Mouse (Mus musculus) layer of hippocampus, postnatal 25 days (tissue): ENCODE data around the gene Cnga2. TPM values are rescaled to one million over a fixed set of nuclear protein-coding genes. Genes with fewer than 3 reads are reported as not detected.
"Not testable (repeated sequence)": the region's sequence is repeated elsewhere in the genome, so short reads cannot be mapped to it uniquely, and the experiment has no call there.

ENCODE experiments used
- DNase-seq, 2 experiments: peaks; one replicate each; pipeline ENCODE4 v3.0.0; 2022; ENCODE audit warnings: mixed read lengths in 2 of 2, low spot score in 1 of 2; ENCODE audit errors: extremely low spot score in 1 of 2
- total RNA-seq, 2 experiments: library from RNA; stranded (reverse); gene quantifications; 2 replicates each; pipeline ENCODE4 v1.2.3; 2021

The Cnga2 gene
- not detected for total RNA-seq

GRCm38 (mm10) chrX:71991549-71991948 lies at the start of gene Cnga2:
Cnga2 (plus strand) TSS chrX:71991849.
- DNase-seq = no peak

GRCm38 (mm10) chrX:71946631-71947030 lies 45.0 kb upstream of the Cnga2 start:
- DNase-seq = peak; percentile 40 to 59

- DNase-seq = no peak
Observed at GRCm38 (mm10) chrX:71958366-71958765, 33.3 kb upstream of the Cnga2 start.

GRCm38 (mm10) chrX:71962073-71963051 lies 29.3 kb upstream of the Cnga2 start, which contains the start of gene Prrg3:
Prrg3 (plus strand) TSS chrX:71962624.
- DNase-seq = peak; percentile 8 to 17

- no peak for DNase-seq
Observed at GRCm38 (mm10) chrX:71963275-71963912, 28.3 kb upstream of the Cnga2 start.

- no peak for DNase-seq
Observed at GRCm38 (mm10) chrX:71968216-71968615, 23.4 kb upstream of the Cnga2 start.

GRCm38 (mm10) chrX:71968816-71969215 lies 22.8 kb upstream of the Cnga2 start:
- no peak for DNase-seq

- no peak for DNase-seq
Observed at GRCm38 (mm10) chrX:71971325-71971724, 20.3 kb upstream of the Cnga2 start.

GRCm38 (mm10) chrX:71972686-71973085 lies 19.0 kb upstream of the Cnga2 start, which contains the start of gene Fate1:
Fate1 (plus strand) TSS chrX:71972986.
- no peak for DNase-seq

GRCm38 (mm10) chrX:71977681-71978080 lies 14.0 kb upstream of the Cnga2 start:
- not testable (repeated sequence) for DNase-seq

- DNase-seq = no peak
Observed at GRCm38 (mm10) chrX:71980443-71980842, 11.2 kb upstream of the Cnga2 start.

- no peak for DNase-seq
Observed at GRCm38 (mm10) chrX:71981322-71981721, 10.3 kb upstream of the Cnga2 start.

GRCm38 (mm10) chrX:71983205-71983604 lies 8.4 kb upstream of the Cnga2 start:
- no peak for DNase-seq

GRCm38 (mm10) chrX:71983775-71984174 lies 7.9 kb upstream of the Cnga2 start:
- peak in 1 of 2 experiments; percentile 15 for DNase-seq

- DNase-seq = no peak
Observed at GRCm38 (mm10) chrX:71995972-71996371, 4.3 kb downstream of the Cnga2 start.

GRCm38 (mm10) chrX:72009930-72010329 lies 18.3 kb downstream of the Cnga2 start:
- DNase-seq = no peak

- no peak for DNase-seq
Observed at GRCm38 (mm10) chrX:72012236-72012635, 20.6 kb downstream of the Cnga2 start.

GRCm38 (mm10) chrX:72012804-72013203 lies 21.2 kb downstream of the Cnga2 start:
- peak; percentile 17 to 57 for DNase-seq

GRCm38 (mm10) chrX:72022241-72022640 lies 30.6 kb downstream of the Cnga2 start:
- no peak for DNase-seq

- DNase-seq = peak in 1 of 2 experiments; percentile 10
Observed at GRCm38 (mm10) chrX:72022750-72023398, 31.2 kb downstream of the Cnga2 start.

GRCm38 (mm10) chrX:72023542-72023941 lies 31.9 kb downstream of the Cnga2 start:
- no peak for DNase-seq
